Mouse (Mus musculus) midbrain, embryonic 13.5 days (tissue): ENCODE data around the gene Zfp507. TPM values are rescaled to one million over a fixed set of nuclear protein-coding genes. Genes with fewer than 3 reads are reported as not detected.
A peak's percentile ranks its signal among the peaks of the same experiment; 100 is the strongest.

Experiments used
- ATAC-seq: fragments of 200-750 bp; cut with Nextera tagmentation; 2 replicates; pipeline ENCODE4 v1.8.0; 2017; ENCODE audit warnings: mild to moderate bottlenecking, moderate TSS enrichment, moderate library complexity
- H3K27ac ChIP-seq: fragments of 300-500 bp; sonication (generic); 2 replicates; pipeline ENCODE4 v1.5.1; 2015; ENCODE audit warnings: inconsistent platforms, mild to moderate bottlenecking, moderate library complexity
- H3K27me3 ChIP-seq: fragments of 300-500 bp; sonication (generic); 2 replicates; pipeline ENCODE4 v1.6.1; 2015; ENCODE audit warnings: mild to moderate bottlenecking, inconsistent platforms
- H3K36me3 ChIP-seq: fragments of 300-500 bp; sonication (generic); 2 replicates; pipeline ENCODE4 v1.6.1; 2015; ENCODE audit warnings: mild to moderate bottlenecking, inconsistent platforms
- H3K4me1 ChIP-seq: fragments of 300-500 bp; sonication (generic); replicated peaks from 2 replicates; pipeline ENCODE4 v1.6.1; 2015; ENCODE audit warnings: inconsistent platforms
- H3K4me2 ChIP-seq: fragments of 300-500 bp; sonication (generic); replicated peaks from 2 replicates; pipeline ENCODE4 v1.6.1; 2015; ENCODE audit warnings: moderate library complexity, mild to moderate bottlenecking, inconsistent platforms
- H3K4me3 ChIP-seq: fragments of 300-500 bp; sonication (generic); replicated peaks from 2 replicates; pipeline ENCODE4 v1.5.1; 2015; ENCODE audit warnings: mild to moderate bottlenecking, inconsistent platforms
- H3K9ac ChIP-seq: fragments of 300-500 bp; sonication (generic); replicated peaks from 2 replicates; pipeline ENCODE4 v1.6.1; 2015; ENCODE audit warnings: mild to moderate bottlenecking, inconsistent platforms
- H3K9me3 ChIP-seq: fragments of 300-500 bp; sonication (generic); 2 replicates; pipeline ENCODE4 v1.6.1; 2016; ENCODE audit warnings: mild to moderate bottlenecking, inconsistent platforms
- WGBS: fragments of 180-500 bp; shearing (Covaris S2); methylation state at CpG from one replicate; pipeline ENCODE4 v1.1.7; 2015; 5-methylcytosine and 5-hydroxymethylcytosine counted together
- polyA plus RNA-seq: library from polyadenylated mRNA; unstranded; fragments of >200 nt; fragmentation: Nextera tagmentation; extraction: Ambion mirVana; gene quantifications from 2 replicates; pipeline ENCODE4 v1.2.1, GENCODE M21; 2015

Zfp507 gene
- polyA plus RNA-seq, 1 experiment from 2014 or later = 18.3 TPM

- Histone ChIP-seq H3K4me3 (no peak overlapping the region), H3K9ac (no peak overlapping the region), H3K27ac (no peak overlapping the region), H3K4me1 (no peaks in the 10 kb centered on the region), H3K9me3 (no peaks in the 10 kb centered on the region), H3K36me3 (no peaks in the 10 kb centered on the region), H3K27me3 (no peaks in the 10 kb centered on the region), H3K4me2 (no peak overlapping the region)
- ATAC-seq = no peak
- 84% methylated on average over 11 of the region's 11 CpGs for WGBS
Observed at GRCm38 (mm10) chr7:35813306-35813705, 10.5 kb upstream of the Zfp507 start.

- H3K9ac ChIP-seq = no peak overlapping the region
- WGBS = 56% methylated on average over 8 of the region's 8 CpGs
- no peaks in the 10 kb centered on the region for H3K36me3 ChIP-seq
- no peaks in the 10 kb centered on the region for H3K27me3 ChIP-seq
- H3K27ac ChIP-seq = no peak overlapping the region
- H3K4me1 ChIP-seq = no peaks in the 10 kb centered on the region
- H3K4me2 ChIP-seq = no peak overlapping the region
- no peaks in the 10 kb centered on the region for H3K9me3 ChIP-seq
- no peak for ATAC-seq
- H3K4me3 ChIP-seq = no peak overlapping the region
Observed at GRCm38 (mm10) chr7:35810736-35811135, 7.9 kb upstream of the Zfp507 start.

DNA sequence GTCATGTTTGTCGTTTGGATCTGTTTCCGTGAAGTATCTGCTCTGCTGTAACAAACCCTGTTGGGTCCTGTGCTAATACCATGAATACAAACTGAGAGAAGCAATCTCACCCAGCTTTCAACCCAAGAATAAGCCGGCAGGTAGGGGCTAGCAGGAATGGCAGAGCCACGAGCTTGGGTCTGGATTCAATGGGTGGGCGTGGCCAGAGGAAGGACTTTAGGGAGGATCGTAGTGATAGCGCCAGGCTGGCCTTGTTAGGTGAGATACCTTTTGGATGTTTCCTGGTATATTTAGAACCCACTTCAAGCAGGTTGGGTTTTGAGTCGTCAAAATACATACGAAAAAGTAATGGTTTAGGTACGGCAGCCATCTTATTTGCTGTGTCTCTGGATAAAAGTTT lies 1.4 kb upstream of the Zfp507 start:
- Histone ChIP-seq H3K4me3 (no peak overlapping the region), H3K9ac (no peak overlapping the region), H3K27ac (no peak overlapping the region), H3K36me3 (peaks cover 13% of the 10 kb centered on the region), H3K4me2 (no peak overlapping the region), H3K27me3 (no peaks in the 10 kb centered on the region), H3K9me3 (no peaks in the 10 kb centered on the region), H3K4me1 (peaks cover 17% of the 10 kb centered on the region)
- WGBS = 82% methylated on average over 10 of the region's 10 CpGs
- no peak for ATAC-seq

- no peaks in the 10 kb centered on the region for H3K9me3 ChIP-seq
- H3K9ac ChIP-seq = peak overlapping the region; percentile 91
- ATAC-seq = peak; percentile 92
- peak overlapping the region; percentile 79 for H3K4me3 ChIP-seq
- H3K27me3 ChIP-seq = no peaks in the 10 kb centered on the region
- peak overlapping the region; percentile 91 for H3K27ac ChIP-seq
- H3K36me3 ChIP-seq = peaks cover 30% of the 10 kb centered on the region
- WGBS = under 1% methylated on average over 49 of the region's 49 CpGs
- H3K4me2 ChIP-seq = peak overlapping the region; percentile 72
- peaks cover 17% of the 10 kb centered on the region for H3K4me1 ChIP-seq
Observed at GRCm38 (mm10) chr7:35802201-35802905, 450 bp downstream of the Zfp507 start.

DNA sequence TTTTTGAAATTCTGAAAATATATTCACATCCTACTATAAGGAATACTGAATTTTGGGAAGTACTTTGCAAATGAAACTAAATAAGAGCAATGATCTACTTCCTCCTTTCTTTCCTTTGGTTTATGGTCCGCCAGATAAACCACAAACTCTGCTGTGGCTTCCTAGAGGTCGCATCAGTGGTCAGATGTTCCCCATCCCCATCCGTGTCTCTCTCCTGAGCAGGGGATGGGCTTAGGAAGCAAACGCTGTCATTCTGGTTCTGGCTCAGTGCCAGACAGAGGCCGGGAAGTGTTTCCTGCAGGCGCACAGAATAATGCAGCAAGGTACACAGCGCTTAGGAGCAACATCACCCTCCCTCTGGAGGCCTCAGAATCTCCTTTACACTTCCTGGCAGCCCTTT lies 6.7 kb downstream of the Zfp507 start:
- no peak for ATAC-seq
- Histone ChIP-seq H3K36me3 (peaks cover 88% of the 10 kb centered on the region), H3K9me3 (no peaks in the 10 kb centered on the region)

GRCm38 (mm10) chr7:35794145-35794664 lies 8.6 kb downstream of the Zfp507 start:
- Histone ChIP-seq H3K27ac (no peak overlapping the region), H3K4me1 (peaks cover 11% of the 10 kb centered on the region; the same call in 1 of the 2 replicates), H3K4me2 (no peak overlapping the region), H3K27me3 (no peaks in the 10 kb centered on the region), H3K4me3 (no peak overlapping the region), H3K9me3 (no peaks in the 10 kb centered on the region), H3K9ac (0 out of 2 replicates have a peak overlapping the region, but pooled peaks have one; percentile 19), H3K36me3 (peaks cover 95% of the 10 kb centered on the region)
- 89% methylated on average over 12 of the region's 12 CpGs for WGBS
- no peak for ATAC-seq

More for the DNA sequence above, 6.7 kb downstream of the Zfp507 start:
- Histone ChIP-seq H3K4me1 (peaks cover 17% of the 10 kb centered on the region), H3K4me2 (no peak overlapping the region), H3K9ac (no peak overlapping the region), H3K27ac (no peak overlapping the region), H3K27me3 (no peaks in the 10 kb centered on the region), H3K4me3 (no peak overlapping the region)
- WGBS = 70% methylated on average over 7 of the region's 7 CpGs

- Histone ChIP-seq H3K4me1 (peaks cover 11% of the 10 kb centered on the region; the same call in 1 of the 2 replicates), H3K27ac (no peak overlapping the region), H3K9ac (no peak overlapping the region), H3K4me3 (no peak overlapping the region), H3K36me3 (peaks cover 93% of the 10 kb centered on the region), H3K9me3 (no peaks in the 10 kb centered on the region), H3K27me3 (no peaks in the 10 kb centered on the region), H3K4me2 (no peak overlapping the region)
- no peak for ATAC-seq
- 94% methylated on average over 12 of the region's 12 CpGs for WGBS
Observed at GRCm38 (mm10) chr7:35792150-35792848, 10.5 kb downstream of the Zfp507 start.

DNA sequence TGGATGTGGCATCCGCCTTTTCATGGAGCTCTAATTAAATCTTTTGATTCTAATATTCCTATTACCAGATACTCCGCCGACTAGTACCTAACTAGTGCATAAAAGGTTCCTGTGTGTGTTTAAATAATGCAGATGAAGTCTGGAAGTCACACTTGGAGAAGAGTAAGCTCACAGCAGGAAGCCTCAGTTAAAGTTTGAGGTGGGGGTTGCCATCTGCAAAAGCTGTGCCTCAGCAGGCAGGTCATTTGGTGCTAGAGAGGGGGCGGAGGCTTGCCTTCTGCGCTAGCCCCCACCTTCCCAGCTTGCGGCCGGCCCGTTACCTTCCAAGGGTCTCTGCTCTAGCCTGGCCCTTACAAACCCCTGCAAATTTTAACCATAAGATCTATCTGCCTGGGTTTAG lies 11.9 kb downstream of the Zfp507 start:
- H3K9ac ChIP-seq = no peak overlapping the region
- H3K4me2 ChIP-seq = no peak overlapping the region
- no peaks in the 10 kb centered on the region for H3K9me3 ChIP-seq
- H3K36me3 ChIP-seq = peaks cover 90% of the 10 kb centered on the region
- H3K4me1 ChIP-seq = 0 out of 2 replicates have a peak, but pooled peaks cover 4% of the 10 kb centered on the region
- no peak overlapping the region for H3K27ac ChIP-seq
- no peaks in the 10 kb centered on the region for H3K27me3 ChIP-seq
- no peak for ATAC-seq
- 85% methylated on average over 8 of the region's 8 CpGs for WGBS
- no peak overlapping the region for H3K4me3 ChIP-seq

DNA sequence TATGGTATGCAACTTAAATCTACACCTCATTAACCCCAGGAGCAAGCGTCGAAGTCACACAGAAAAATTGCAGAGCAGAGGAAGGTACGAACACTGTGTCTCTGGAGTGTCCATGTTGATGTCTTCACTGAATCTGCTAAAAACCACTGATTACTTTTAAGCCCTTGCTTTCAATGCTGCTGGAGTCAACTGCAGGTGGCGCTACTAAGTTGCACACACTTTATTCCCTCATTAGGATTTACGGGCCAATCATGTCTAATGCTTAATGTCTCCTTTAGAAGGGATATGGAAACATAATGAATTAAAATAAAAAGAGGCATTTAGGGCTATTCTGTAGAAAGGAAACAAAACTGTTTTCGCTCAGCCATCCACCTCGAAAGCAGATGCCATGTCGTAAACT lies 12.6 kb downstream of the Zfp507 start:
- Histone ChIP-seq H3K4me1 (0 out of 2 replicates have a peak, but pooled peaks cover 4% of the 10 kb centered on the region), H3K9me3 (no peaks in the 10 kb centered on the region), H3K27me3 (no peaks in the 10 kb centered on the region), H3K4me2 (no peak overlapping the region), H3K4me3 (no peak overlapping the region), H3K9ac (no peak overlapping the region), H3K36me3 (peaks cover 92% of the 10 kb centered on the region), H3K27ac (no peak overlapping the region)
- WGBS = 82% methylated on average over 8 of the region's 8 CpGs
- no peak for ATAC-seq

- no peak for ATAC-seq
- Histone ChIP-seq H3K9me3 (no peaks in the 10 kb centered on the region), H3K4me3 (no peak overlapping the region), H3K4me1 (no peaks in the 10 kb centered on the region), H3K36me3 (peaks cover 71% of the 10 kb centered on the region), H3K4me2 (no peak overlapping the region), H3K9ac (no peak overlapping the region), H3K27me3 (no peaks in the 10 kb centered on the region), H3K27ac (no peak overlapping the region)
- 92% methylated on average over 4 of the region's 4 CpGs for WGBS
Observed at GRCm38 (mm10) chr7:35785579-35785978, 17.2 kb downstream of the Zfp507 start.

- Histone ChIP-seq H3K4me2 (no peak overlapping the region), H3K9ac (no peak overlapping the region), H3K36me3 (peaks cover 68% of the 10 kb centered on the region)
Observed at GRCm38 (mm10) chr7:35782252-35782651, 20.6 kb downstream of the Zfp507 start.

DNA sequence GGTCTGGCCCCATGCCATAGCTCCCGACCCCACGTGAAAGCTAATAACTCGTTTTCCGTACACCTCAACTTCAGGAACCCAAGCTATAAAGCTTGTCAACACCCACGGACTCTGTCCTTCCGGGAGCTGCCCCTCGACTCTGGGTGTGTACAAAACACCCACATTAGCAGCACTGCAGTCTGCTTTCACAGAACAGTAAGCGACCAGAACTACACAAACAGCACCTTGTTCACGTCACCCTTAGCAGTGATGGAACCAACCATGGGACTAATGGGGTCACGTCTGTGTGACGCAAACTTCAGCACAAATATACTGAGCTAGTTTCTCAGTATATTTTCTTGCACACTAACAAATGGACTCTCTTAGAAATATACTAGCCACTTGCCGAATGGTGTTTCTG lies 28.7 kb downstream of the Zfp507 start:
- Histone ChIP-seq H3K27ac (no peak overlapping the region), H3K9ac (no peak overlapping the region), H3K4me3 (no peak overlapping the region), H3K36me3 (peaks cover 60% of the 10 kb centered on the region), H3K27me3 (no peaks in the 10 kb centered on the region), H3K4me1 (no peaks in the 10 kb centered on the region), H3K4me2 (no peak overlapping the region), H3K9me3 (no peaks in the 10 kb centered on the region)
- 92% methylated on average over 12 of the region's 12 CpGs for WGBS
- no peak for ATAC-seq

More at GRCm38 (mm10) chr7:35782252-35782651, 20.6 kb downstream of the Zfp507 start:
- Histone ChIP-seq H3K9me3 (no peaks in the 10 kb centered on the region), H3K27me3 (no peaks in the 10 kb centered on the region), H3K4me1 (no peaks in the 10 kb centered on the region), H3K4me3 (no peak overlapping the region), H3K27ac (no peak overlapping the region)
- ATAC-seq = no peak
